Mouse (Mus musculus): ENCODE results near the gene Mfsd4b4. TPM values are rescaled to one million over a fixed set of nuclear protein-coding genes. Genes with fewer than 3 reads are reported as not detected.

Mfsd4b4 gene
- polyA plus RNA-seq (2017; shearing (Covaris generic)) = 1 to 10 TPM; 3.2 to 4.8 TPM

GRCm38 (mm10) chr10:39898874-39899371 lies at the start of gene Mfsd4b4:
Gene Mfsd4b4, minus strand, starts transcription at chr10:39899238.

GRCm38 (mm10) chr10:39926616-39927139 lies 27.6 kb upstream of the Mfsd4b4 start, which contains the start of gene Mfsd4b2:
Gene Mfsd4b2, minus strand, starts transcription at chr10:39926923.

Other genes starting within 250 kb of the Mfsd4b4 start
- gene Rev3l, start 167.1 kb downstream of the Mfsd4b4 start, polyA plus RNA-seq (2017; shearing (Covaris generic)) = 10 to 100 TPM; 12.8 to 17.2 TPM
- under 1 TPM in 1 of 2 experiments, not detected in 1; 0.10 TPM for gene Mfsd4b2, start 27.7 kb upstream of the Mfsd4b4 start, polyA plus RNA-seq (2017; shearing (Covaris generic))
- not detected for gene Mfsd4b3, start 60.9 kb upstream of the Mfsd4b4 start, polyA plus RNA-seq (2017; shearing (Covaris generic))
- under 1 TPM; 0.07 to 0.26 TPM for gene Mfsd4b5, start 87.4 kb upstream of the Mfsd4b4 start, polyA plus RNA-seq (2017; shearing (Covaris generic))
- not detected for gene Mfsd4b1, start 126.0 kb upstream of the Mfsd4b4 start, polyA plus RNA-seq (2017; shearing (Covaris generic))
- gene Slc16a10, start 243.0 kb upstream of the Mfsd4b4 start, polyA plus RNA-seq (2017; shearing (Covaris generic)) = 1 to 10 TPM; 1.4 to 2.1 TPM

All from activated CD4-positive, CD25-positive, alpha-beta regulatory T cell (primary cell).